Mouse (Mus musculus): ENCODE data around the gene March6.

March6 gene

GRCm38 (mm10) chr15:31454096-31454860 is 76.6 kb downstream of the March6 start:
- DNase-seq (ENCODE audit: extremely low spot score, low spot score): no peak

- DNase-seq (ENCODE audit: extremely low spot score, low spot score): peak; percentile 95
Measured at GRCm38 (mm10) chr15:31453098-31453916, 77.5 kb downstream of the March6 start, which contains the start of gene Ropn1l. TSS of gene Ropn1l (minus strand) at chr15:31453737.

GRCm38 (mm10) chr15:31452336-31453097 is 78.3 kb downstream of the March6 start:
- no peak for DNase-seq (ENCODE audit: extremely low spot score, low spot score)

GRCm38 (mm10) chr15:31449772-31450171 is 81.1 kb downstream of the March6 start:
- no peak for DNase-seq (ENCODE audit: extremely low spot score, low spot score)

- DNase-seq (ENCODE audit: extremely low spot score, low spot score): no peak
Measured at GRCm38 (mm10) chr15:31447121-31447520, 83.7 kb downstream of the March6 start.

DNA sequence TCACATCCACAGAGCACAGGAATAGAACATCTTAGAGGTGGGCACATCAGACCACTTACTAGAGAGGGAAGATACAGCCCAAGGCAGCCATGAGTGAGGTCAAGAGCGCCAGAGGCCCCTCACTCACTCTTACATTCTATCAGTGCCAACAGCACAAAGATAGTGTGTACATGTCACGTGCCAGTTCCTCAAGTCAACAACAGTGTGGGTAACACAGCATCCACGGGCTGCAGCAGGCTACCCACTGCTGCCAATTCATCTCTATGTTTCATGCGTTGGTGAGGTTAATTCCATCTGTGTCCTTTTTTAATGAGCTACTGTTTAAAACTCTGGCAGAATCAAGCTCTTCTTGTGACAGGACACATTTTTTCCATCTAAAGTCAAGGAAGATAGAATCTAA is 88.2 kb downstream of the March6 start:
- no peak for DNase-seq (ENCODE audit: extremely low spot score, low spot score)

DNA sequence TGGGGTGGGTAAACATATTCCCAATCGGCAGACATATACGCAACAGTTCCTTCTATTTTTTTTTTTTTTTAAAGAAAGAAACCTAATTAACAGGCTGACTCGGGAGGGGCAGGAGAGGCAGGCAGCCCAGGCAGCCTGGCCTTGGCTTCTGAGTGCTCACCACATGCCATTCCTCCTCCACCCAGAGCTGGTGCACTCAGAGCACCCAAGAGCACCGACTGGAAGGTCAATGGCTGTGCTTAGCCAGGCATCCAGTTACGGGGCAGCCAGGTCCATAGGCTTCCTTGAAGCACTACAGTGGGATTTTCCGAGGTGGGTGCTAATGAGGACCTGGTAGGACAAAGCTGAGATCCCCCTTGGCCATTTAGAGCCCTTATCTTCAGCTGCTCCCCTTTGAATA is 88.9 kb downstream of the March6 start:
- no peak for DNase-seq (ENCODE audit: extremely low spot score, low spot score)

- DNase-seq (ENCODE audit: extremely low spot score, low spot score): no peak
Measured at GRCm38 (mm10) chr15:31436811-31437210, 94.0 kb downstream of the March6 start.

DNA sequence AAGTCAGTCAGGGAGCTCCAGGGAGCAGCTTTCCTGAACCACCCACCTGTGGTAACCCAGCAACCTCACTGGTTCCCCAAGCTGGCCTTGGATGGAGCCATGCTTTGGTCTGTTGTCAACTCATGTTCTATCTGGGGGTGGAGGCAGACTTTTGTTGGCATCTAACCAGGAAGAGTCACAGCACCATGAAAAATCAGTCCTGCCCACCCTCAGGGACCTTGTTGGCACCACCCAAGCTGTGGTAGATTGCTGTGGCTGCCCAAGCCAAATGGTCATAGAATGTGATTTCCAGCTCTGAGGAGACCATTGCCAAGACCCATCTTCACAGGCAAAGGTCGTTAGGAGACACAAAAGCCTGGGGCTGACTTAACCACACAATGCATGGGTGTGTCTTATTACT is 94.8 kb downstream of the March6 start:
- DNase-seq (ENCODE audit: extremely low spot score, low spot score): no peak

DNA sequence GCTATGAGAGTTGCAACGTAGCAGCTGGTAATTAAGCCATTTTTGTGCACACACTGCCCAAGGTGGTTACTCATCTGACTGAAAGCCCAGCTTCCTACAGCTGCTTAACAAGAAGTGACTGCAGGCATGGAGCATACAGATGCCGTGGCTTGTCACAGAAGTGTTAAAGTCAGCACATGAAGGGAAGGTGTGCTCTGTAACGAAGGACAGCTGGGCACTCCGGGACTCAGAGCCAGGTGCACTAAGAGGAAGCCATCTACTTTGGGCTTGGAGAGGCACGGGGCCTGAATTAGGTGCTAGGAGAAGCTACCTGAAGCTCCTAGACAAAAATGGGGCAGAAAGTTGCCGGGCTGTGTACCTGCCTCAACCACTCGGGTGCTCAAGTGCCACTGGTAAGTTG is 97.1 kb downstream of the March6 start:
- DNase-seq (ENCODE audit: extremely low spot score, low spot score): no peak

- DNase-seq (ENCODE audit: extremely low spot score, low spot score): no peak
Measured at GRCm38 (mm10) chr15:31431847-31432246, 99.0 kb downstream of the March6 start.

- DNase-seq (ENCODE audit: extremely low spot score, low spot score): no peak
Measured at GRCm38 (mm10) chr15:31430014-31430413, 100.8 kb downstream of the March6 start.

- no peak for DNase-seq (ENCODE audit: extremely low spot score, low spot score)
Measured at GRCm38 (mm10) chr15:31429429-31429828, 101.4 kb downstream of the March6 start.

- no peak for DNase-seq (ENCODE audit: extremely low spot score, low spot score)
Measured at GRCm38 (mm10) chr15:31428571-31428970, 102.3 kb downstream of the March6 start.

GRCm38 (mm10) chr15:31427390-31427789 is 103.5 kb downstream of the March6 start:
- no peak for DNase-seq (ENCODE audit: extremely low spot score, low spot score)

DNA sequence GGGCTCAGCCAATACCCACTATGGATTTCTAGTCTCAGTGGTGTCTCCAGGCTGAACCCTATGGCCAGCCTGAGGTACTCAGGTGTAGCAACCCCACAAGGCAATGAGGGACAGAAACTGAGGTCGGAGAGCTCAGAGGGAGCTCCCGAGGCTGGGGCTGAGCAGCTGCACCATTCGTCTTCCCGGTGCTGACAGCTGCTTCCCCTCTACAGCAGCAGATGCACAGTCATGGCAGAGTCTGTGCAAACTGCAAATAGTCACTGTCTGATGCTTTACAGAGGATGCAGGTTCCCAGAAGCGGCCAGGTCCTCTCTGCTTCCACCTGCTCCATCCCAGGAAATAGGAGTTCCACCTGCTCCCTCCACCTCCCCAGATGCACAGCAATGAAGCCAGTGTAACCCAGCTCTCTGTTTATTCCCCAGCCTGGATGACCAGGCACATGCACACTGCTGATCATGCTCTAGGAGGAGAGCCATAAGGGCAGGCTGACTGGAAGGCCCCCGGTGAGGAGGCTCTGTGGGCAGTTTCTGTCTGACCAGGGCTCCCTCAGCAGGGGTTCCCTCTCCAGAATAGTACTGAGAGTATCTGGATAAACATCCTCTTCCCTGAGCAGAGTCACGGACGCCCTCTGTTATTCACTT is 104.7 kb downstream of the March6 start:
- peak; percentile 30 for DNase-seq (ENCODE audit: extremely low spot score, low spot score)

DNA sequence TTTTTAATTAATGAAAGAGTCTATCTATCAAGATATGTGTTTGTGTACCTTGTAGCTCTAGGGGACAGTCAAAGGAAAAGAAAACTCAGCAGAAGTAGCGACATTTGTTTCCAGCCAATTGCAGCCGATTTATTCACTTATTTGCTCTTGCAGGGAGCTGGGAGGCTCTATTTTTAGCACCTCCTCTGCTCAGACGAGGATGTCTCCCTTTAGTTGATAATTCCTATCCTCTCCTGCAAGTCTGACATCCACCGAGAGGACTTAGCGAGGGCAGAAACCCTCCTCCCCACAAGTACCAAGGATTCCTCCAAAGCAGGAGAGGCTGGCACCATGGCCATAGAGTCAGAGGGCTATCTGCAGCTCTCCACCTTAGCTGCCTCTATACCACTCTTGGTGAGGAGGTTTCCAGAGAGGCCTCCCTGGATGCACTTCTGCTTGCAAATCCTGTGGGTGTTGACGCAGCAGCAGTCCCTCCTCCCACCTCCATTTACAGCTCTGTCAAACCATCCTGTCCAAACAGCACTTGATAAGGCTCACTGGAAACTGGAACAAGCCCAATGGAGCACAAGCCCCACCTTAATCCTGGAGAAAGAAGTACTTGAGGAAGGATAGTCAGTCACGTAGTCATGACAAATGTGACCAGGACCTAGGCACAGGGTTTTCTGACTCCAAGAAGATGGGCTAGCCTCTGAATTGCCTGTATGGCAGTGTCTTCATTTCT is 108.0 kb downstream of the March6 start:
- DNase-seq (ENCODE audit: extremely low spot score, low spot score): no peak

DNA sequence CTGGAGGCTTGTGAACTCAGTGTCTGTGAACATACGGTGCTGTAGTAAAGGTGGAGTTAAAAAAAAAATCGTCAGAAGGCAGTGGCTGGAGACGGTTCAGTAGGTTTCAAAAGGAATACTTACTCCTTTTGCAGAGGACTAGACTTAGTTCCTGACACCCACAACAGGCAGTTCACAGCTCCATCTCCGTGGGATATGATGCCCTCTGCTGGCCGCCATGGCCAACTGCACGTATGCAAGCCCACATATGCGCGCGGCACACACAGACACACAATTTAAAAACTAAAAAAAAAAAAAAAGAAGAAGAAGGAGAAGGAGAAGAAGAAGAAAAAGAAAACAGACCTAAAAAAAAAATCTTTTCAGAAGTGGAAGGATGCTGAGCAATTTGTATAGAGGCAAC is 111.8 kb downstream of the March6 start:
- DNase-seq (ENCODE audit: extremely low spot score, low spot score): peak; percentile 39

DNA sequence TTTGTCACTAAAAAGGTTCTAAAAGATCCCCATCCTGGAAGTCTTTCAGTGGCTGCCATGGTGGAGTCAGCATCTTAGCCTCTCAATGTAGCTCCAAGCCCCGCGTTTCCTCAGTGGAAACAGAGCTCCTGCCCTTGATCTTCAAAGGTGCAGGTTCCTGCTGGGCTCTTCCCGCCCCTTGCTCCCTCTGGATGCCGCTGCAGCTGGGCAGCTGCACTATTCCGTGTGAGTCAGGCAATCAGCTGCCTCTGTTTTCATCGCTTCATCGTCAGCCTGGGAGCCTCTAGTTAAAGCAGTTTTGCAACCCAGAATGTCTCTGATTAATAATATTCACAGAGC is 112.2 kb downstream of the March6 start:
- peak; percentile 22 for DNase-seq (ENCODE audit: extremely low spot score, low spot score)

GRCm38 (mm10) chr15:31417796-31418685 is 112.8 kb downstream of the March6 start:
- no peak for DNase-seq (ENCODE audit: extremely low spot score, low spot score)

All from neural tube, embryonic 10.5 days (tissue).